Comparison of ENCODE assay signal across 9 mouse cellular contexts in genomic region chr3:108195941-108196590, GRCm38 (mm10). TPM values are rescaled to one million over a fixed set of nuclear protein-coding genes. Genes with fewer than 3 reads are reported as not detected.
DNase-seq lines count a peak whose midpoint lies in the region; ATAC-seq lines count a peak whose summit lies in the region.
"Had no signal": no experiment of that assay in that cellular context is flagged by ENCODE, and none has a peak within 500 bp of the region (broad histone marks: within the 10 kb centered on the region; RNA-seq: fewer than 3 reads in every experiment).

No protein-coding gene starts in this region.

- 76% methylated on average over 7 of the region's 7 CpGs for WGBS in intestine, embryonic 16.5 days
- WGBS in intestine, embryonic 15.5 days, result 80% methylated on average over 7 of the region's 7 CpGs
- WGBS in hindbrain, embryonic 15.5 days, result 60% methylated on average over 7 of the region's 7 CpGs
- WGBS in midbrain, embryonic 15.5 days, result 76% methylated on average over 7 of the region's 7 CpGs

- H3K9me3 ChIP-seq in intestine, embryonic 16.5 days (ENCODE audit: control insufficient read depth, low read length), result no peaks in the 10 kb centered on the region
- H3K9me3 ChIP-seq in intestine, embryonic 15.5 days, result no peaks in the 10 kb centered on the region
- no peaks in the 10 kb centered on the region for H3K9me3 ChIP-seq in hindbrain, embryonic 15.5 days
- no peaks in the 10 kb centered on the region for H3K9me3 ChIP-seq in midbrain, embryonic 15.5 days

- ATAC-seq in intestine, embryonic 16.5 days, result no peak
- ATAC-seq in intestine, embryonic 15.5 days, result no peak
- no peak for ATAC-seq in hindbrain, embryonic 15.5 days (ENCODE audit: low FRiP score, low read depth)
- no peak for ATAC-seq in midbrain, embryonic 15.5 days (replicated peaks)
- ATAC-seq: intestine, postnatal 0 days had no signal

- H3K27ac ChIP-seq in intestine, embryonic 16.5 days (ENCODE audit: low read length), result 0 out of 2 replicates have a peak overlapping the region, but pooled peaks have one; percentile 3
- H3K27ac ChIP-seq in intestine, embryonic 15.5 days, result no peak overlapping the region
- H3K27ac ChIP-seq in hindbrain, embryonic 15.5 days (replicated peaks), result peak overlapping the region; percentile 71
- peak overlapping the region; percentile 61 for H3K27ac ChIP-seq in midbrain, embryonic 15.5 days

- DNase-seq in cerebellum, postnatal 14 days, result peak; percentile 56 to 62
- no peak for DNase-seq in testis, postnatal 10 days (ENCODE audit: low spot score)
- DNase-seq in B cell, adult 2 months, result no peak
- DNase-seq in urinary bladder, postnatal 10 days (ENCODE audit: low spot score), result no peak

- no peak overlapping the region for H3K9ac ChIP-seq in intestine, embryonic 16.5 days (ENCODE audit: low read depth, low read length)
- H3K9ac ChIP-seq in intestine, embryonic 15.5 days, result no peak overlapping the region
- H3K9ac ChIP-seq in hindbrain, embryonic 15.5 days, result no peak overlapping the region
- no peak overlapping the region for H3K9ac ChIP-seq in midbrain, embryonic 15.5 days

- no peaks in the 10 kb centered on the region for H3K36me3 ChIP-seq in intestine, embryonic 16.5 days (ENCODE audit: control insufficient read depth, insufficient read depth, low read length)
- H3K36me3 ChIP-seq in intestine, embryonic 15.5 days, result no peaks in the 10 kb centered on the region
- 0 out of 2 replicates have a peak, but pooled peaks cover 3% of the 10 kb centered on the region for H3K36me3 ChIP-seq in hindbrain, embryonic 15.5 days
- H3K36me3 ChIP-seq in midbrain, embryonic 15.5 days (replicated peaks), result 0 out of 2 replicates have a peak, but pooled peaks cover 1% of the 10 kb centered on the region

- H3K4me2 ChIP-seq in intestine, embryonic 16.5 days (ENCODE audit: low read depth, low read length), result no peak overlapping the region
- no peak overlapping the region for H3K4me2 ChIP-seq in intestine, embryonic 15.5 days (replicated peaks)
- peak overlapping the region; percentile 3; the same call in 1 of the 2 replicates for H3K4me2 ChIP-seq in hindbrain, embryonic 15.5 days
- H3K4me2 ChIP-seq in midbrain, embryonic 15.5 days, result no peak overlapping the region

- H3K4me3 ChIP-seq in intestine, embryonic 16.5 days (ENCODE audit: low read length), result no peak overlapping the region
- no peak overlapping the region for H3K4me3 ChIP-seq in intestine, embryonic 15.5 days (replicated peaks)
- H3K4me3 ChIP-seq in hindbrain, embryonic 15.5 days, result no peak overlapping the region
- no peak overlapping the region for H3K4me3 ChIP-seq in midbrain, embryonic 15.5 days

- peaks cover 18% of the 10 kb centered on the region for H3K4me1 ChIP-seq in intestine, embryonic 16.5 days (ENCODE audit: control insufficient read depth, insufficient read depth, low read length)
- H3K4me1 ChIP-seq in intestine, embryonic 15.5 days (replicated peaks), result peaks cover 20% of the 10 kb centered on the region
- H3K4me1 ChIP-seq in hindbrain, embryonic 15.5 days (replicated peaks), result peaks cover 49% of the 10 kb centered on the region
- H3K4me1 ChIP-seq in midbrain, embryonic 15.5 days, result peaks cover 34% of the 10 kb centered on the region

- no peaks in the 10 kb centered on the region for H3K27me3 ChIP-seq in intestine, embryonic 16.5 days (replicated peaks; ENCODE audit: control insufficient read depth, insufficient read depth, low read length)
- no peaks in the 10 kb centered on the region for H3K27me3 ChIP-seq in intestine, embryonic 15.5 days (replicated peaks)
- H3K27me3 ChIP-seq in hindbrain, embryonic 15.5 days, result no peaks in the 10 kb centered on the region
- H3K27me3 ChIP-seq in midbrain, embryonic 15.5 days (replicated peaks), result no peaks in the 10 kb centered on the region

RNA-seq across cellular contexts. Expression of gene Cyb561d1, which starts 4.9 kb away (rescaled TPM):
- 4.2 and 4.7 TPM in 2 replicates for polyA plus RNA-seq in intestine, embryonic 16.5 days (2015; fragmentation: Nextera tagmentation; extraction: Ambion mirVana)
- 3.6 and 3.8 TPM in 2 replicates for polyA plus RNA-seq in intestine, embryonic 15.5 days (2015; fragmentation: Nextera tagmentation; extraction: Ambion mirVana)
- 3.4 and 3.5 TPM in 2 replicates for polyA plus RNA-seq in hindbrain, embryonic 15.5 days (2015; fragmentation: Nextera tagmentation; extraction: Ambion mirVana)
- polyA plus RNA-seq in midbrain, embryonic 15.5 days (2015; fragmentation: Nextera tagmentation; extraction: Ambion mirVana), result 4.1 and 4.6 TPM in 2 replicates

RNA-seq across cellular contexts. Expression of gene Amigo1, which starts 9.9 kb away (rescaled TPM):
- polyA plus RNA-seq in intestine, embryonic 16.5 days (2015; fragmentation: Nextera tagmentation; extraction: Ambion mirVana), result 2.2 and 2.5 TPM in 2 replicates
- 3.9 and 4.4 TPM in 2 replicates for polyA plus RNA-seq in intestine, embryonic 15.5 days (2015; fragmentation: Nextera tagmentation; extraction: Ambion mirVana)
- 13.3 and 16.6 TPM in 2 replicates for polyA plus RNA-seq in hindbrain, embryonic 15.5 days (2015; fragmentation: Nextera tagmentation; extraction: Ambion mirVana)
- polyA plus RNA-seq in midbrain, embryonic 15.5 days (2015; fragmentation: Nextera tagmentation; extraction: Ambion mirVana), result 14.4 and 14.7 TPM in 2 replicates

RNA-seq across cellular contexts. Expression of gene Atxn7l2, which starts 14.7 kb away (rescaled TPM):
- 9.7 and 10.5 TPM in 2 replicates for polyA plus RNA-seq in intestine, embryonic 16.5 days (2015; fragmentation: Nextera tagmentation; extraction: Ambion mirVana)
- 10.9 and 11.3 TPM in 2 replicates for polyA plus RNA-seq in intestine, embryonic 15.5 days (2015; fragmentation: Nextera tagmentation; extraction: Ambion mirVana)
- 20.3 and 24.3 TPM in 2 replicates for polyA plus RNA-seq in hindbrain, embryonic 15.5 days (2015; fragmentation: Nextera tagmentation; extraction: Ambion mirVana)
- 26.4 and 26.8 TPM in 2 replicates for polyA plus RNA-seq in midbrain, embryonic 15.5 days (2015; fragmentation: Nextera tagmentation; extraction: Ambion mirVana)

RNA-seq across cellular contexts. Expression of gene Sypl2, which starts 30.4 kb away (rescaled TPM):
- 0.24 and 0.28 TPM in 2 replicates for polyA plus RNA-seq in intestine, embryonic 16.5 days (2015; fragmentation: Nextera tagmentation; extraction: Ambion mirVana)
- 0.21 and 0.27 TPM in 2 replicates for polyA plus RNA-seq in intestine, embryonic 15.5 days (2015; fragmentation: Nextera tagmentation; extraction: Ambion mirVana)
- 0.47 and 1.2 TPM in 2 replicates for polyA plus RNA-seq in hindbrain, embryonic 15.5 days (2015; fragmentation: Nextera tagmentation; extraction: Ambion mirVana)
- 0.27 and 0.70 TPM in 2 replicates for polyA plus RNA-seq in midbrain, embryonic 15.5 days (2015; fragmentation: Nextera tagmentation; extraction: Ambion mirVana)

RNA-seq across cellular contexts. Expression of gene Gpr61, which starts 41.4 kb away (rescaled TPM):
- polyA plus RNA-seq in intestine, embryonic 16.5 days (2015; fragmentation: Nextera tagmentation; extraction: Ambion mirVana), result 0.11 and 0.13 TPM in 2 replicates
- polyA plus RNA-seq in intestine, embryonic 15.5 days (2015; fragmentation: Nextera tagmentation; extraction: Ambion mirVana), result 0.15 and 0.21 TPM in 2 replicates
- polyA plus RNA-seq in hindbrain, embryonic 15.5 days (2015; fragmentation: Nextera tagmentation; extraction: Ambion mirVana), result 6.1 and 6.4 TPM in 2 replicates
- 5.2 and 5.7 TPM in 2 replicates for polyA plus RNA-seq in midbrain, embryonic 15.5 days (2015; fragmentation: Nextera tagmentation; extraction: Ambion mirVana)

Comparison
In these comparisons a context has a peak if more than half of its experiments do, and no peak if none do; other contexts are left out.
1. DNase-seq: peak in cerebellum, postnatal 14 days (2 of 2); none in testis, postnatal 10 days (single experiment), B cell, adult 2 months (0 of 2) and urinary bladder, postnatal 10 days (single experiment).